ENCODE assay signal across 9 mouse cellular contexts in the genomic region with DNA sequence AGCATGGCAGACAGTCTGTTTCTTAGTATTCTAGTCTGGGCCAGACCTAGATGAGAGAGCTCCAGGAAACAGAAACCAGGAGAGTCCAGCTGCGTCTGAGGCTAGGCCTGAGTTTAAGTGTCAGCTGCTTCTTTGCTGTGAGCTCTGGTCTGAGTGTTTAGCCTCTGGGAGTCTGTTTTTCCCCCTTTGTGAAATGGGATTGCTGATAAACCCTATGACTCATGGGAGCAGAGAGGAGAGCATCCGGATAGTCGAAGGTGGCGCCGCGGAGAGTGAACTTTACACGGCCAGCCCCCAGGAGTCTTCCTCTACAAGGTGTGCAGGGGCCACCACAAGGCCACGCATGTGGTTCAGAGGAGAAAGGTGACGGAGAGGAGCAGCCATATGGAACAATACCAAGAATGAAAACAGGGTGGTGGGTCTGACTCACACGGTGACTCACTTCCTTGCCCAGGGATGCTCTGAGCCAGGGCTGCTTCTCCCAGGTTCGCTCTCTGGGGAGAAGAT. TPM values are rescaled to one million over a fixed set of nuclear protein-coding genes. Genes with fewer than 3 reads are reported as not detected.
A peak's percentile ranks its signal among the peaks of the same experiment; 100 is the strongest.
DNase-seq lines count a peak whose midpoint lies in the region; ATAC-seq and TF ChIP-seq lines count a peak whose summit lies in the region.
"Had no signal": no experiment of that assay in that cellular context is flagged by ENCODE, and none has a peak within 500 bp of the region (broad histone marks: within the 10 kb centered on the region; RNA-seq: fewer than 3 reads in every experiment).

No protein-coding gene starts in this region.

- peak; percentile 65 for ATAC-seq in CD4-positive, CD25-positive, alpha-beta regulatory T cell, adult 4 months
- ATAC-seq in intestine, embryonic 16.5 days = peak; percentile 70
- no peak for ATAC-seq in midbrain, postnatal 0 days (ENCODE audit: low FRiP score)
- no peak for ATAC-seq in midbrain, embryonic 13.5 days
- no peak for ATAC-seq in erythroid progenitor cell, adult 5-6 weeks (replicated peaks; ENCODE audit: low FRiP score, poor library complexity, severe bottlenecking)

- no peak for TF ChIP-seq CTCF in midbrain, postnatal 0 days (IDR thresholded peaks at IDR 0.05)

- H3K36me3 ChIP-seq in intestine, embryonic 16.5 days (ENCODE audit: control insufficient read depth, insufficient read depth, low read length) = no peaks in the 10 kb centered on the region
- H3K36me3 ChIP-seq in midbrain, postnatal 0 days (ENCODE audit: insufficient read depth, low read length) = no peaks in the 10 kb centered on the region
- no peaks in the 10 kb centered on the region for H3K36me3 ChIP-seq in midbrain, embryonic 13.5 days
- H3K36me3 ChIP-seq: neural tube, embryonic 13.5 days had no signal

- peak overlapping the region; percentile 6; the same call in 1 of the 2 replicates for H3K27ac ChIP-seq in intestine, embryonic 16.5 days (ENCODE audit: low read length)
- H3K27ac ChIP-seq in midbrain, postnatal 0 days (ENCODE audit: low read depth, low read length) = no peak overlapping the region
- no peak overlapping the region for H3K27ac ChIP-seq in midbrain, embryonic 13.5 days
- H3K27ac ChIP-seq: neural tube, embryonic 13.5 days had no signal

- no peak overlapping the region for H3K4me2 ChIP-seq in intestine, embryonic 16.5 days (ENCODE audit: low read depth, low read length)
- no peak overlapping the region for H3K4me2 ChIP-seq in midbrain, postnatal 0 days (ENCODE audit: low read depth, low read length, poor library complexity, severe bottlenecking)
- H3K4me2 ChIP-seq in midbrain, embryonic 13.5 days (replicated peaks) = no peak overlapping the region
- H3K4me2 ChIP-seq: neural tube, embryonic 13.5 days had no signal

- no peak overlapping the region for H3K4me3 ChIP-seq in intestine, embryonic 16.5 days (ENCODE audit: low read length)
- H3K4me3 ChIP-seq in midbrain, postnatal 0 days (ENCODE audit: low read depth, low read length) = no peak overlapping the region
- no peak overlapping the region for H3K4me3 ChIP-seq in midbrain, embryonic 13.5 days (replicated peaks)
- H3K4me3 ChIP-seq: neural tube, embryonic 13.5 days had no signal

- no peaks in the 10 kb centered on the region for H3K27me3 ChIP-seq in intestine, embryonic 16.5 days (replicated peaks; ENCODE audit: control insufficient read depth, insufficient read depth, low read length)
- H3K27me3 ChIP-seq in midbrain, postnatal 0 days (ENCODE audit: insufficient read depth, low read length) = no peaks in the 10 kb centered on the region
- H3K27me3 ChIP-seq in midbrain, embryonic 13.5 days = no peaks in the 10 kb centered on the region
- H3K27me3 ChIP-seq: neural tube, embryonic 13.5 days had no signal

- no peak overlapping the region for H3K9ac ChIP-seq in intestine, embryonic 16.5 days (ENCODE audit: low read depth, low read length)
- H3K9ac ChIP-seq in midbrain, postnatal 0 days (replicated peaks; ENCODE audit: low read length, poor library complexity, severe bottlenecking) = no peak overlapping the region
- H3K9ac ChIP-seq in midbrain, embryonic 13.5 days (replicated peaks) = no peak overlapping the region
- H3K9ac ChIP-seq: neural tube, embryonic 13.5 days had no signal

- peaks cover 15% of the 10 kb centered on the region for H3K4me1 ChIP-seq in intestine, embryonic 16.5 days (ENCODE audit: control insufficient read depth, insufficient read depth, low read length)
- H3K4me1 ChIP-seq in midbrain, postnatal 0 days (ENCODE audit: insufficient read depth, low read length) = no peaks in the 10 kb centered on the region
- H3K4me1 ChIP-seq in midbrain, embryonic 13.5 days (replicated peaks) = no peaks in the 10 kb centered on the region
- H3K4me1 ChIP-seq: neural tube, embryonic 13.5 days had no signal

- DNase-seq in 3134 (ENCODE audit: extremely low read depth, insufficient read length, low spot score) = peak; percentile 82
- DNase-seq in fibroblast of lung, adult 2 months (ENCODE audit: low read depth) = peak; percentile 54
- DNase-seq in midbrain, postnatal 0 days (ENCODE audit: low spot score) = no peak
- DNase-seq in embryo, embryonic 9.5 days (ENCODE audit: extremely low spot score) = no peak

- WGBS in intestine, embryonic 16.5 days = 63% methylated on average over 11 of the region's 11 CpGs
- WGBS in midbrain, postnatal 0 days = 87% methylated on average over 11 of the region's 11 CpGs
- WGBS in midbrain, embryonic 13.5 days = 81% methylated on average over 11 of the region's 11 CpGs

- no peaks in the 10 kb centered on the region for H3K9me3 ChIP-seq in intestine, embryonic 16.5 days (ENCODE audit: control insufficient read depth, low read length)
- no peaks in the 10 kb centered on the region for H3K9me3 ChIP-seq in midbrain, postnatal 0 days (ENCODE audit: low read length)
- H3K9me3 ChIP-seq in midbrain, embryonic 13.5 days = no peaks in the 10 kb centered on the region
- H3K9me3 ChIP-seq: neural tube, embryonic 13.5 days had no signal

RNA-seq across cellular contexts. Expression of gene Nfat5, which starts 38.3 kb away (rescaled TPM):
- polyA plus RNA-seq in CD4-positive, CD25-positive, alpha-beta regulatory T cell, adult 4 months (2017; shearing (Covaris generic)) = 10 to 100 TPM; 19.2 to 21.2 TPM
- 5.4 and 5.9 TPM in 2 replicates for polyA plus RNA-seq in intestine, embryonic 16.5 days (2015; fragmentation: Nextera tagmentation; extraction: Ambion mirVana)
- total RNA-seq in midbrain, postnatal 0 days (2014; rRNA removed) = 20.3 and 37.1 TPM in 2 replicates
- polyA plus RNA-seq in midbrain, postnatal 0 days (2015; fragmentation: Nextera tagmentation; extraction: Ambion mirVana) = 3.7 and 6.8 TPM in 2 replicates
- 13.3 TPM in 2 replicates for polyA plus RNA-seq in midbrain, embryonic 13.5 days (2015; fragmentation: Nextera tagmentation; extraction: Ambion mirVana)
- total RNA-seq in erythroid progenitor cell, adult 5-6 weeks (2015; ENCODE audit: low replicate concordance) = 21.0 and 35.7 TPM in 2 replicates
- 19.3 and 23.6 TPM in 2 replicates for total RNA-seq in erythroid progenitor cell, adult 5-6 weeks (2017; ENCODE audit: low replicate concordance)

Comparison
In these comparisons a context has a peak if more than half of its experiments do, and no peak if none do; other contexts are left out.
1. DNase-seq: peak in 3134 (single experiment) and fibroblast of lung, adult 2 months (single experiment); none in midbrain, postnatal 0 days (single experiment) and embryo, embryonic 9.5 days (single experiment).
2. ATAC-seq: peak in CD4-positive, CD25-positive, alpha-beta regulatory T cell, adult 4 months (single experiment) and intestine, embryonic 16.5 days (single experiment); none in midbrain, postnatal 0 days (single experiment), midbrain, embryonic 13.5 days (single experiment) and erythroid progenitor cell, adult 5-6 weeks (single experiment).